In genomic region chr15:81306501-81306900, GRCm38 (mm10) we compare ENCODE assay signal across 23 mouse cellular contexts.
"Had no signal": no experiment of that assay in that cellular context is flagged by ENCODE, and none has a peak within 500 bp of the region (broad histone marks: within the 10 kb centered on the region; RNA-seq: fewer than 3 reads in every experiment).

No protein-coding gene starts in this region.

- H3K9me3 ChIP-seq: forebrain, embryonic 15.5 days; heart, embryonic 13.5 days; heart, embryonic 15.5 days; hindbrain, embryonic 13.5 days; hindbrain, embryonic 15.5 days; limb, embryonic 13.5 days; limb, embryonic 15.5 days; liver, embryonic 12.5 days had no signal

- H3K27ac ChIP-seq: heart, adult 2 months; heart, embryonic 13.5 days; heart, embryonic 15.5 days; hindbrain, embryonic 13.5 days; hindbrain, embryonic 15.5 days; hindbrain, postnatal 0 days; kidney, postnatal 0 days; limb, embryonic 13.5 days; limb, embryonic 15.5 days; liver, embryonic 12.5 days; liver, embryonic 14.5 days had no signal

- DNase-seq: forebrain, postnatal 0 days; gastrocnemius, postnatal 14 days; gastrocnemius, postnatal 36 days; heart, adult 11 months; heart, adult 2 months; heart, postnatal 14 days; heart, postnatal 36 days; layer of hippocampus, adult 9-11 months; layer of hippocampus, postnatal 36 days; left cerebral cortex, postnatal 4 days had no signal

- H3K4me1 ChIP-seq: forebrain, embryonic 15.5 days; heart, embryonic 13.5 days; heart, embryonic 15.5 days; hindbrain, embryonic 13.5 days; hindbrain, embryonic 15.5 days; limb, embryonic 15.5 days; liver, embryonic 12.5 days had no signal

- H3K4me3 ChIP-seq: forebrain, embryonic 15.5 days; heart, adult 2 months; heart, embryonic 13.5 days; heart, embryonic 15.5 days; hindbrain, embryonic 13.5 days; hindbrain, embryonic 15.5 days; limb, embryonic 13.5 days; limb, embryonic 15.5 days; liver, embryonic 12.5 days had no signal

- ATAC-seq: forebrain, embryonic 15.5 days; forebrain, postnatal 0 days; hindbrain, postnatal 0 days; intestine, embryonic 16.5 days; liver, embryonic 12.5 days had no signal

- H3K36me3 ChIP-seq: forebrain, embryonic 15.5 days; heart, embryonic 13.5 days; heart, embryonic 15.5 days; hindbrain, embryonic 13.5 days; hindbrain, embryonic 15.5 days; limb, embryonic 13.5 days; limb, embryonic 15.5 days; liver, embryonic 12.5 days had no signal

- H3K27me3 ChIP-seq: forebrain, embryonic 15.5 days; heart, embryonic 13.5 days; heart, embryonic 15.5 days; hindbrain, embryonic 13.5 days; hindbrain, embryonic 15.5 days; limb, embryonic 13.5 days; limb, embryonic 15.5 days; liver, embryonic 12.5 days had no signal

- H3K4me2 ChIP-seq: forebrain, embryonic 15.5 days; heart, embryonic 11.5 days; heart, embryonic 13.5 days; heart, embryonic 15.5 days; hindbrain, embryonic 13.5 days; hindbrain, embryonic 15.5 days; limb, embryonic 13.5 days; limb, embryonic 15.5 days; liver, embryonic 12.5 days had no signal

- H3K9ac ChIP-seq: forebrain, embryonic 15.5 days; forebrain, postnatal 0 days; heart, embryonic 13.5 days; heart, embryonic 15.5 days; hindbrain, embryonic 13.5 days; hindbrain, embryonic 15.5 days; limb, embryonic 13.5 days; limb, embryonic 15.5 days; liver, embryonic 12.5 days; liver, embryonic 14.5 days had no signal
